Comparison of ENCODE assay signal across 25 mouse cellular contexts in the genomic region with DNA sequence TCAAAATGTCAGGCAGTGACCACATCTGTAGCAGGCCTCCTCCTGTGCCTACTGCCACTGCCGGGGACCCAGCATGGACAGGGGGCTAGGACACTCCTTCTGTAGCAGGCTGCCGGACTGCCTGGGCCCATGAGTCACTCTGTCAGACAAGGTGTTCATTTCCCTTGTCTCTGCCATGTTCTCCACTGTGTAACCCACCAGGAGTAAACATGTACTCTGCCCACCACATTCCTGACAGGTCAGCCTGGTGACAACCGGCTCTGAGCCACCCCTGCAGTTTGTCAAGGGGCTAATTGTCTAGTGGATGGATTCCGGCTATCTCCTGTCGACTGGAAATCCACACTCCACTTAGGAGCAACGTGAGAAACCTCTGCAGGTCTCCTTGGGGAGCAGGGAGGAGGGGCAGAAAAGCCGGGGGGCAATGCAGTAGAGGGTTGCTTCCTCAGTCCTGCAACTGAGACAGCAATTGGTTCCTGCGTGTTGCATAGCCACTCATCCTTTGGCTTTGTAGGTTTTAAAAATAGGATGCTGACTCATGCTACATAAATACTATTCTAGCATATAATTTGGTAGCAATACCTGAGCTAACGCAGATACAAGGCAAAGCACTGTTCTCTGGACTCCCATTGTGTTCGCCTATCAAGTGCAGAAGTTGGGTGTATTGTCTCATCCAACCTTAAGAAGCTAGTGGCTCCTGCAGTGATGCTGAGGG. TPM values are rescaled to one million over a fixed set of nuclear protein-coding genes. Genes with fewer than 3 reads are reported as not detected.
A peak's percentile ranks its signal among the peaks of the same experiment; 100 is the strongest.
DNase-seq lines count a peak whose midpoint lies in the region; ATAC-seq and TF ChIP-seq lines count a peak whose summit lies in the region.
"Had no signal": no experiment of that assay in that cellular context is flagged by ENCODE, and none has a peak within 500 bp of the region (broad histone marks: within the 10 kb centered on the region; RNA-seq: fewer than 3 reads in every experiment).

No protein-coding gene starts in this region.

- peaks cover 78% of the 10 kb centered on the region for H3K36me3 ChIP-seq in heart, embryonic 10.5 days
- H3K36me3 ChIP-seq in heart, postnatal 0 days (replicated peaks; ENCODE audit: control insufficient read depth, insufficient read depth, low read length) = peaks cover 71% of the 10 kb centered on the region

- TF ChIP-seq CTCF in heart, postnatal 0 days (IDR thresholded peaks at IDR 0.05; ENCODE audit: low read depth) = no peak

- no peak for TF ChIP-seq EP300 in heart, postnatal 0 days (IDR thresholded peaks at IDR 0.05; ENCODE audit: low read depth)

- no peaks in the 10 kb centered on the region for H3K27me3 ChIP-seq in heart, embryonic 10.5 days (ENCODE audit: insufficient read depth, poor library complexity, severe bottlenecking)
- H3K27me3 ChIP-seq in heart, postnatal 0 days (ENCODE audit: control insufficient read depth, insufficient read depth, low read length) = no peaks in the 10 kb centered on the region
- H3K27me3 ChIP-seq: CH12.LX; embryonic facial prominence, embryonic 12.5 days; liver, embryonic 15.5 days; midbrain, embryonic 12.5 days; stomach, embryonic 15.5 days had no signal

- peak overlapping the region; percentile 67; the same call in 1 of the 2 replicates for H3K27ac ChIP-seq in heart, embryonic 10.5 days
- H3K27ac ChIP-seq in heart, postnatal 0 days (ENCODE audit: low read depth) = peak overlapping the region; percentile 60
- H3K27ac ChIP-seq: embryonic facial prominence, embryonic 12.5 days; liver, embryonic 15.5 days; macrophage; midbrain, embryonic 12.5 days; stomach, embryonic 15.5 days had no signal

- no peak overlapping the region for H3K9ac ChIP-seq in heart, postnatal 0 days (replicated peaks; ENCODE audit: low read depth, low read length)
- H3K9ac ChIP-seq: embryonic facial prominence, embryonic 12.5 days; liver, embryonic 15.5 days; midbrain, embryonic 12.5 days; stomach, embryonic 15.5 days had no signal

- WGBS in heart, embryonic 10.5 days = 40% methylated on average over 10 of the region's 10 CpGs
- WGBS in heart, postnatal 0 days = 29% methylated on average over 10 of the region's 10 CpGs

- H3K4me3 ChIP-seq in heart, embryonic 10.5 days = no peak overlapping the region
- H3K4me3 ChIP-seq in heart, postnatal 0 days (ENCODE audit: low read depth, low read length) = no peak overlapping the region
- H3K4me3 ChIP-seq: embryonic facial prominence, embryonic 12.5 days; liver, embryonic 15.5 days; midbrain, embryonic 12.5 days; stomach, embryonic 15.5 days had no signal

- H3K9me3 ChIP-seq in heart, embryonic 10.5 days = no peaks in the 10 kb centered on the region
- no peaks in the 10 kb centered on the region for H3K9me3 ChIP-seq in heart, postnatal 0 days (replicated peaks; ENCODE audit: control insufficient read depth, low read length)
- H3K9me3 ChIP-seq: embryonic facial prominence, embryonic 12.5 days; liver, embryonic 15.5 days; midbrain, embryonic 12.5 days; stomach, embryonic 15.5 days had no signal

- DNase-seq in heart, embryonic 10.5 days (ENCODE audit: low spot score) = peak; percentile 79
- no peak for DNase-seq in heart, adult 8-10 months (ENCODE audit: low spot score)
- peak; percentile 45 for DNase-seq in heart, postnatal 0 days (ENCODE audit: low spot score)
- DNase-seq in heart, adult 18-20 months = no peak
- peak; percentile 27 for DNase-seq in right cerebral cortex, adult 18-20 months
- no peak for DNase-seq in right cerebral cortex, postnatal 14 days
- DNase-seq in telencephalon, adult 2 months (ENCODE audit: low read depth, low spot score) = peak; percentile 61
- DNase-seq: adrenal gland, postnatal 25 days; cerebellum, adult 9-10 months; gastrocnemius, postnatal 25 days; kidney, adult 8-10 months; kidney, postnatal 25 days; layer of hippocampus, adult 9-11 months; thymus, adult 2 months had no signal

- H3K4me2 ChIP-seq in heart, postnatal 0 days (ENCODE audit: low read depth, low read length) = no peak overlapping the region
- H3K4me2 ChIP-seq: embryonic facial prominence, embryonic 12.5 days; liver, embryonic 15.5 days; midbrain, embryonic 12.5 days; stomach, embryonic 15.5 days had no signal

- peak; percentile 65 for ATAC-seq in heart, postnatal 0 days (ENCODE audit: insufficient read depth, low read depth)
- ATAC-seq: forebrain, embryonic 14.5 days had no signal

- peaks cover 21% of the 10 kb centered on the region for H3K4me1 ChIP-seq in heart, embryonic 10.5 days
- H3K4me1 ChIP-seq in heart, postnatal 0 days (ENCODE audit: control insufficient read depth, insufficient read depth) = 0 out of 2 replicates have a peak, but pooled peaks cover 4% of the 10 kb centered on the region
- H3K4me1 ChIP-seq: embryonic facial prominence, embryonic 12.5 days; liver, embryonic 15.5 days; midbrain, embryonic 12.5 days; stomach, embryonic 15.5 days had no signal

RNA-seq across cellular contexts. Expression of a gene that starts 14.2 kb away (rescaled TPM):
- 0.78 and 1.2 TPM in 2 replicates for polyA plus RNA-seq in heart, embryonic 10.5 days (2016; fragmentation: Nextera tagmentation; extraction: Ambion mirVana)
- total RNA-seq in heart, adult 8-10 months (2022) = not detected
- total RNA-seq in heart, postnatal 0 days (2014; rRNA removed; ENCODE audit: low replicate concordance) = not detected in 2 replicates
- 0.22 and 0.56 TPM in 2 replicates for polyA plus RNA-seq in heart, postnatal 0 days (2015; fragmentation: Nextera tagmentation; extraction: Ambion mirVana)
- not detected for total RNA-seq in heart, adult 18-20 months (2021)
- total RNA-seq: adrenal gland, postnatal 25 days; CH12.LX; common myeloid progenitor, adult 5-6 weeks; gastrocnemius, postnatal 25 days; hematopoietic stem cell, adult 5-6 weeks; monocyte, adult 5-6 weeks had no signal
- polyA plus RNA-seq: liver, embryonic 15.5 days; macrophage; neural tube, embryonic 11.5 days had no signal

RNA-seq across cellular contexts. Expression of a gene that starts 22.8 kb away (rescaled TPM):
- polyA plus RNA-seq in heart, embryonic 10.5 days (2016; fragmentation: Nextera tagmentation; extraction: Ambion mirVana) = 5.1 and 5.6 TPM in 2 replicates
- total RNA-seq in heart, adult 8-10 months (2022) = 1 to 10 TPM; 2.7 to 4.0 (median 3.2) TPM
- total RNA-seq in heart, postnatal 0 days (2014; rRNA removed; ENCODE audit: low replicate concordance) = 4.8 and 5.3 TPM in 2 replicates
- 2.6 and 2.9 TPM in 2 replicates for polyA plus RNA-seq in heart, postnatal 0 days (2015; fragmentation: Nextera tagmentation; extraction: Ambion mirVana)
- 1 to 10 TPM; 5.1 to 5.5 TPM for total RNA-seq in heart, adult 18-20 months (2021)

RNA-seq across cellular contexts. Expression of a gene that starts 23.0 kb away (rescaled TPM):
- 0.29 and 0.52 TPM in 2 replicates for polyA plus RNA-seq in heart, embryonic 10.5 days (2016; fragmentation: Nextera tagmentation; extraction: Ambion mirVana)
- total RNA-seq in heart, adult 8-10 months (2022) = under 1 TPM in 1 of 4 experiments, not detected in 3; 0.19 TPM
- total RNA-seq in heart, postnatal 0 days (2014; rRNA removed; ENCODE audit: low replicate concordance) = 1.9 TPM in 1 of 2 replicates, not detected in the other
- polyA plus RNA-seq in heart, postnatal 0 days (2015; fragmentation: Nextera tagmentation; extraction: Ambion mirVana) = 0.08 and 0.21 TPM in 2 replicates
- total RNA-seq in heart, adult 18-20 months (2021) = under 1 TPM in 1 of 2 experiments, not detected in 1; 0.13 TPM
- total RNA-seq: common myeloid progenitor, adult 5-6 weeks; gastrocnemius, postnatal 25 days; hematopoietic stem cell, adult 5-6 weeks; monocyte, adult 5-6 weeks had no signal
- polyA plus RNA-seq: liver, embryonic 15.5 days; macrophage had no signal

RNA-seq across cellular contexts. Expression of a gene that starts 41.4 kb away (rescaled TPM):
- 46.2 and 57.2 TPM in 2 replicates for polyA plus RNA-seq in heart, embryonic 10.5 days (2016; fragmentation: Nextera tagmentation; extraction: Ambion mirVana)
- total RNA-seq in heart, adult 8-10 months (2022) = 10 to 100 TPM in 1 of 4 experiments, 1 to 10 TPM in 3; 7.8 to 10.1 (median 8.2) TPM
- total RNA-seq in heart, postnatal 0 days (2014; rRNA removed; ENCODE audit: low replicate concordance) = 34.6 and 65.3 TPM in 2 replicates
- 27.5 and 28.5 TPM in 2 replicates for polyA plus RNA-seq in heart, postnatal 0 days (2015; fragmentation: Nextera tagmentation; extraction: Ambion mirVana)
- total RNA-seq in heart, adult 18-20 months (2021) = 1 to 10 TPM; 6.7 to 9.4 TPM

RNA-seq across cellular contexts. Expression of a gene that starts 48.6 kb away (rescaled TPM):
- 19.1 and 21.6 TPM in 2 replicates for polyA plus RNA-seq in heart, embryonic 10.5 days (2016; fragmentation: Nextera tagmentation; extraction: Ambion mirVana)
- total RNA-seq in heart, adult 8-10 months (2022) = 10 to 100 TPM in 3 of 4 experiments, 1 to 10 TPM in 1; 8.5 to 10.8 (median 10.5) TPM
- 12.6 and 46.0 TPM in 2 replicates for total RNA-seq in heart, postnatal 0 days (2014; rRNA removed; ENCODE audit: low replicate concordance)
- polyA plus RNA-seq in heart, postnatal 0 days (2015; fragmentation: Nextera tagmentation; extraction: Ambion mirVana) = 20.9 and 23.5 TPM in 2 replicates
- total RNA-seq in heart, adult 18-20 months (2021) = 10 to 100 TPM; 12.2 to 13.0 TPM

Comparison
In these comparisons a context has a peak if more than half of its experiments do, and no peak if none do; other contexts are left out.
1. DNase-seq: peak in heart, embryonic 10.5 days (single experiment), heart, postnatal 0 days (single experiment), right cerebral cortex, adult 18-20 months (single experiment) and telencephalon, adult 2 months (single experiment); none in heart, adult 8-10 months (single experiment), heart, adult 18-20 months (0 of 2) and right cerebral cortex, postnatal 14 days (single experiment).